Mouse (Mus musculus) liver, embryonic 14.5 days (tissue): Measurements from ENCODE around the gene Ugt1a7c.

Source experiments
- CTCF ChIP-seq: IDR thresholded peaks from 2 replicates; pipeline ENCODE4 v1.5.1; 2016; ENCODE audit warnings: antibody characterized with exemption, low read depth, control low read depth
- EP300 ChIP-seq: IDR thresholded peaks from 2 replicates; pipeline ENCODE4 v1.6.1; 2016; ENCODE audit warnings: antibody characterized with exemption, low read depth

- no peak for TF ChIP-seq CTCF
- TF ChIP-seq EP300, result no peak
These were observed 125.5 kb downstream of the Ugt1a7c start for GRCm38 (mm10) chr1:88220336-88220735.
